Mouse (Mus musculus): Measurements from ENCODE around the gene Rbfox3.

DNA sequence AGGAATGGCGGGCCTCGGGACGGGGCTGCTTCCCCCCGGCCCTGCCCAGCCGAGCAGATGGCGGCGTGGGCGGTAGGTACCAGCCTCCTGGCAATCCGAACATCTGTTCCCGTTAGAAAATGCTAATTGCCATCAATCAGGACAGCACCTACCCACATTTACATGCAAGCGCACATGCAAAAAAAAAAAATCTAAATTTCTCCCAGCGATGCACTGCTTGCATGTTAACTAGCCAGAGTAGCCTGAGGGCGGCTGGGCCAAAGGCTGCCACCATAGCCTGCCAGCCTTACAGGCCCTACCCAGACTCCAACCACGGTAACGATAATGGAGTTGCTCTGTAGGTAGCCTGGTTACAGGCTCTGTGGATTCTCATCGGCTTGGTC is 117.8 kb downstream of the Rbfox3 start:
- TF ChIP-seq CTCF (IDR thresholded peaks at IDR 0.05; ENCODE audit: borderline replicate concordance, insufficient read depth, low read depth, low read length) = no peak
- TF ChIP-seq POLR2A (IDR thresholded peaks at IDR 0.05; ENCODE audit: borderline replicate concordance, insufficient read depth, low read length) = no peak
